Mouse (Mus musculus): Measurements from ENCODE around the gene Frmd6.

DNA sequence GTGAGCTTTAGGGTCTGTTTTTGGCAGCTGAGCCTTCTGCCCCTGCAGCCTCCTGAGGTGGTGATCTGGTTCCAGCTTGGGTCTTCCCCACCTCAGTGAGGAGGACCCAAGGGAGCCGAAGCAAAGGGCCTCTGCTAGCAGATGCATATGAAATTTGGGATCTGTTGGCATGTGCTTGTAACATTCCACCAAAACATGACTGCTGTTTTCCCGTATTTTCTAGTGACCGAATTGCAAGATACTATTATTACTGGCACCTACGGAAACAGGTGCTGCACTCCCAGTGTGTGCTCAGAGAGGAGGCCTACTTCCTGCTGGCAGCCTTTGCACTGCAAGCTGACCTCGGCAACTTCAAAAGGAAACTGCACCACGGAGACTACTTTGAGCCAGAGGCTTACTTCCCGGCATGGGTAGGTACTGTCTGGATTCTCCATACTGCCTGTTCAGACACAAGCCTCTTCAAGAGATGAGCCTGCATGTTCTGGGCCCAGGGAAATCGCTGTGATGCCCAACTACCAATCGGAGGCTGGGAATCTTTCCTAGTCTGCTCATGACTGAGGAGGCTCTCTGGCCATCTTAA, 55.2 kb downstream of the Frmd6 start:
- TF ChIP-seq EP300 (IDR thresholded peaks at IDR 0.05; ENCODE audit: low read depth) (no peak), CTCF (IDR thresholded peaks at IDR 0.05; ENCODE audit: low read depth) (no peak)
